29 mouse cellular contexts compared by ENCODE assay signal in the genomic region with DNA sequence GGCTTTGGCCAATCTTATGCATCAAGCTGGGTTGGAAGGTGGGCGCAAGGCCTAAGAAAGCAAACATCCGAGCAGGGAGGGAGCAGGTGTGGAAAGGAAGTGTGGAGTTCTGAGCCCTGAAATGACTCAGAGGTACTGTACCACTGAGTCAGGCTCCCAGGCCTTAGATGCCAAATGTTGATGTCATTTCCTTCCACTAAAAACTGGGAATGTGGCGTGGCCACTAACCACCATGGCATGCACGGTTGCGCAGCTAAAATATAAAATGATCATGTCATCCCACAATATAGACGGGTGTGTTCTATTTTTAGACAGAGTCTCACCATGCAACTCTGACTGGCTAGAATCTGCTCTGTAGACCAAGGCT. TPM values are rescaled to one million over a fixed set of nuclear protein-coding genes. Genes with fewer than 3 reads are reported as not detected.
A peak's percentile ranks its signal among the peaks of the same experiment; 100 is the strongest.
DNase-seq lines count a peak whose midpoint lies in the region; ATAC-seq and TF ChIP-seq lines count a peak whose summit lies in the region.
"Had no signal": no experiment of that assay in that cellular context is flagged by ENCODE, and none has a peak within 500 bp of the region (broad histone marks: within the 10 kb centered on the region; RNA-seq: fewer than 3 reads in every experiment).

No protein-coding gene starts in this region.

- no peak for TF ChIP-seq EP300 in heart, postnatal 0 days (IDR thresholded peaks at IDR 0.05; ENCODE audit: low read depth)

- H3K27me3 ChIP-seq in heart, postnatal 0 days (ENCODE audit: control insufficient read depth, insufficient read depth, low read length), result no peaks in the 10 kb centered on the region
- no peaks in the 10 kb centered on the region for H3K27me3 ChIP-seq in lung, embryonic 14.5 days (ENCODE audit: insufficient read depth, low read length)
- H3K27me3 ChIP-seq: CH12.LX; embryonic facial prominence, embryonic 12.5 days; forebrain, embryonic 13.5 days; limb, embryonic 15.5 days; lung, embryonic 15.5 days had no signal

- H3K36me3 ChIP-seq in heart, postnatal 0 days (replicated peaks; ENCODE audit: control insufficient read depth, insufficient read depth, low read length), result peaks cover 73% of the 10 kb centered on the region
- peaks cover 68% of the 10 kb centered on the region for H3K36me3 ChIP-seq in lung, embryonic 14.5 days (ENCODE audit: insufficient read depth)
- H3K36me3 ChIP-seq: G1E had no signal

- H3K9ac ChIP-seq in heart, postnatal 0 days (replicated peaks; ENCODE audit: low read depth, low read length), result no peak overlapping the region
- no peak overlapping the region for H3K9ac ChIP-seq in lung, embryonic 14.5 days
- H3K9ac ChIP-seq: embryonic facial prominence, embryonic 12.5 days; forebrain, embryonic 13.5 days; limb, embryonic 15.5 days; liver, embryonic 14.5 days; lung, embryonic 15.5 days had no signal

- WGBS in heart, postnatal 0 days, result 61% methylated on average over 6 of the region's 6 CpGs
- 82% methylated on average over 6 of the region's 6 CpGs for WGBS in lung, embryonic 14.5 days

- intact Hi-C loops in heart, postnatal 36 days (cut with DNase I), result no loop called here

- TF ChIP-seq POLR2A in embryonic fibroblast, embryonic 13.5 days (IDR thresholded peaks at IDR 0.05; ENCODE audit: low read depth, low read length), result no peak

- no peaks in the 10 kb centered on the region for H3K9me3 ChIP-seq in heart, postnatal 0 days (replicated peaks; ENCODE audit: control insufficient read depth, low read length)
- H3K9me3 ChIP-seq in lung, embryonic 14.5 days (ENCODE audit: low read depth, low read length), result no peaks in the 10 kb centered on the region
- H3K9me3 ChIP-seq: embryonic facial prominence, embryonic 12.5 days; G1E; limb, embryonic 15.5 days; lung, embryonic 15.5 days had no signal

- H3K4me2 ChIP-seq in heart, postnatal 0 days (ENCODE audit: low read depth, low read length), result no peak overlapping the region
- H3K4me2 ChIP-seq in lung, embryonic 14.5 days, result no peak overlapping the region
- H3K4me2 ChIP-seq: embryonic facial prominence, embryonic 12.5 days; forebrain, embryonic 13.5 days; limb, embryonic 15.5 days; lung, embryonic 15.5 days; midbrain, embryonic 11.5 days had no signal

- no peak for DNase-seq in heart, postnatal 0 days (ENCODE audit: low spot score)
- no peak for DNase-seq in heart, postnatal 36 days
- DNase-seq in lung, embryonic 14.5 days, result no peak
- no peak for DNase-seq in lung, postnatal 14 days
- peak; percentile 76 for DNase-seq in 3134 (ENCODE audit: extremely low read depth, insufficient read length, low spot score)
- no peak for DNase-seq in adrenal gland, adult 2 months

- H3K4me3 ChIP-seq in heart, postnatal 0 days (ENCODE audit: low read depth, low read length), result no peak overlapping the region
- no peak overlapping the region for H3K4me3 ChIP-seq in lung, embryonic 14.5 days (ENCODE audit: low read depth, low read length)
- no peak overlapping the region for H3K4me3 ChIP-seq in embryonic fibroblast, embryonic 13.5 days (ENCODE audit: insufficient read depth, low read length)
- H3K4me3 ChIP-seq: embryonic facial prominence, embryonic 12.5 days; erythroblast, embryonic 14.5 days; forebrain, embryonic 13.5 days; left cerebral cortex, adult 2 months; limb, embryonic 15.5 days; lung, embryonic 15.5 days had no signal

- peak overlapping the region; percentile 38; the same call in 1 of the 2 replicates for H3K27ac ChIP-seq in heart, postnatal 0 days (ENCODE audit: low read depth)
- no peak overlapping the region for H3K27ac ChIP-seq in lung, embryonic 14.5 days (ENCODE audit: low read depth)
- H3K27ac ChIP-seq in embryonic fibroblast, embryonic 13.5 days (ENCODE audit: insufficient read depth, low read length), result peak overlapping the region; percentile 45
- H3K27ac ChIP-seq: embryonic facial prominence, embryonic 12.5 days; forebrain, embryonic 13.5 days; kidney, postnatal 0 days; left cerebral cortex, adult 2 months; limb, embryonic 15.5 days; liver, embryonic 14.5 days; lung, embryonic 15.5 days had no signal

- no peaks in the 10 kb centered on the region for H3K4me1 ChIP-seq in heart, postnatal 0 days (ENCODE audit: control insufficient read depth, insufficient read depth)
- H3K4me1 ChIP-seq in lung, embryonic 14.5 days (ENCODE audit: insufficient read depth), result no peaks in the 10 kb centered on the region
- no peaks in the 10 kb centered on the region for H3K4me1 ChIP-seq in embryonic fibroblast, embryonic 13.5 days (ENCODE audit: control insufficient read depth, insufficient read depth, low read length)
- H3K4me1 ChIP-seq: embryonic facial prominence, embryonic 12.5 days; forebrain, embryonic 13.5 days; limb, embryonic 15.5 days; lung, embryonic 15.5 days had no signal

- TF ChIP-seq CTCF in heart, postnatal 0 days (IDR thresholded peaks at IDR 0.05; ENCODE audit: low read depth), result no peak
- no peak for TF ChIP-seq CTCF in lung, embryonic 14.5 days (IDR thresholded peaks at IDR 0.05; ENCODE audit: low read depth)
- no peak for TF ChIP-seq CTCF in embryonic fibroblast, embryonic 13.5 days (IDR thresholded peaks at IDR 0.05; ENCODE audit: borderline replicate concordance, insufficient read depth, low read length)

- no peak for ATAC-seq in heart, postnatal 0 days (ENCODE audit: insufficient read depth, low read depth)
- 0 out of 2 replicates have a peak, but pooled peaks have one; percentile 30 for ATAC-seq in lung, embryonic 14.5 days (ENCODE audit: insufficient read depth)
- ATAC-seq in activated CD4-positive, CD25-positive, alpha-beta regulatory T cell, adult 4 months, result no peak

RNA-seq across cellular contexts. Expression of a gene that starts 9.7 kb away (rescaled TPM):
- 25.8 and 26.1 TPM in 2 replicates for total RNA-seq in heart, postnatal 0 days (2014; rRNA removed; ENCODE audit: low replicate concordance)
- polyA plus RNA-seq in heart, postnatal 0 days (2015; fragmentation: Nextera tagmentation; extraction: Ambion mirVana), result 11.3 and 11.6 TPM in 2 replicates
- 10 to 100 TPM; 19.8 to 25.0 TPM for total RNA-seq in heart, postnatal 36 days (2021)
- 13.0 and 13.2 TPM in 2 replicates for polyA plus RNA-seq in lung, embryonic 14.5 days (2014; fragmentation: Nextera tagmentation; extraction: Ambion mirVana)
- 54.1 and 65.0 TPM in 2 replicates for polyA plus RNA-seq in embryonic fibroblast, embryonic 13.5 days (2011; ENCODE audit: insufficient read length, low read depth, missing spikeins)
- polyA plus RNA-seq in activated CD4-positive, CD25-positive, alpha-beta regulatory T cell, adult 4 months (2017; shearing (Covaris generic)), result 10 to 100 TPM; 17.4 to 24.1 TPM
- total RNA-seq in adrenal gland, adult 2 months (2021), result 10 to 100 TPM; 20.3 to 36.5 TPM
- polyA plus RNA-seq in adrenal gland, adult 2 months (2012; rRNA removed), result 9.6 and 12.0 TPM in 2 replicates
- polyA plus RNA-seq: G1E had no signal

RNA-seq across cellular contexts. Expression of a gene that starts 23.5 kb away (rescaled TPM):
- total RNA-seq in heart, postnatal 0 days (2014; rRNA removed; ENCODE audit: low replicate concordance), result not detected in 2 replicates
- polyA plus RNA-seq in heart, postnatal 0 days (2015; fragmentation: Nextera tagmentation; extraction: Ambion mirVana), result not detected in 2 replicates
- not detected for total RNA-seq in heart, postnatal 36 days (2021)
- polyA plus RNA-seq in lung, embryonic 14.5 days (2014; fragmentation: Nextera tagmentation; extraction: Ambion mirVana), result not detected in 2 replicates
- not detected in 2 replicates for polyA plus RNA-seq in embryonic fibroblast, embryonic 13.5 days (2011; ENCODE audit: insufficient read length, low read depth, missing spikeins)
- polyA plus RNA-seq in activated CD4-positive, CD25-positive, alpha-beta regulatory T cell, adult 4 months (2017; shearing (Covaris generic)), result not detected
- not detected for total RNA-seq in adrenal gland, adult 2 months (2021)
- polyA plus RNA-seq in adrenal gland, adult 2 months (2012; rRNA removed), result not detected in 2 replicates
- total RNA-seq: adrenal gland, postnatal 14 days; gastrocnemius, adult 18-20 months; gastrocnemius, postnatal 36 days; heart, adult 8-10 months; layer of hippocampus, postnatal 10 days; left cerebral cortex, adult 2 months; left cerebral cortex, postnatal 4 days had no signal
- polyA plus RNA-seq: cerebellum, adult 2 months; embryonic facial prominence, embryonic 12.5 days; erythroblast, embryonic 14.5 days; forebrain, embryonic 13.5 days; G1E; lung, embryonic 15.5 days; midbrain, embryonic 11.5 days; neural tube, embryonic 14.5 days had no signal

RNA-seq across cellular contexts. Expression of a gene that starts 39.3 kb away (rescaled TPM):
- 3.9 and 12.4 TPM in 2 replicates for total RNA-seq in heart, postnatal 0 days (2014; rRNA removed; ENCODE audit: low replicate concordance)
- 3.6 and 4.1 TPM in 2 replicates for polyA plus RNA-seq in heart, postnatal 0 days (2015; fragmentation: Nextera tagmentation; extraction: Ambion mirVana)
- 1 to 10 TPM; 1.4 TPM for total RNA-seq in heart, postnatal 36 days (2021)
- 1.2 and 1.3 TPM in 2 replicates for polyA plus RNA-seq in lung, embryonic 14.5 days (2014; fragmentation: Nextera tagmentation; extraction: Ambion mirVana)
- polyA plus RNA-seq in embryonic fibroblast, embryonic 13.5 days (2011; ENCODE audit: insufficient read length, low read depth, missing spikeins), result not detected in 2 replicates
- 1 to 10 TPM; 7.5 to 8.9 TPM for polyA plus RNA-seq in activated CD4-positive, CD25-positive, alpha-beta regulatory T cell, adult 4 months (2017; shearing (Covaris generic))
- not detected for total RNA-seq in adrenal gland, adult 2 months (2021)
- 0.12 TPM in 1 of 2 replicates, not detected in the other for polyA plus RNA-seq in adrenal gland, adult 2 months (2012; rRNA removed)
- total RNA-seq: gastrocnemius, adult 18-20 months; gastrocnemius, postnatal 36 days; layer of hippocampus, postnatal 10 days; left cerebral cortex, adult 2 months; left cerebral cortex, postnatal 4 days had no signal
- polyA plus RNA-seq: cerebellum, adult 2 months; embryonic facial prominence, embryonic 12.5 days; erythroblast, embryonic 14.5 days; forebrain, embryonic 13.5 days; G1E; limb, embryonic 15.5 days; neural tube, embryonic 14.5 days had no signal

RNA-seq across cellular contexts. Expression of a gene that starts 50.2 kb away (rescaled TPM):
- not detected in 2 replicates for total RNA-seq in heart, postnatal 0 days (2014; rRNA removed; ENCODE audit: low replicate concordance)
- polyA plus RNA-seq in heart, postnatal 0 days (2015; fragmentation: Nextera tagmentation; extraction: Ambion mirVana), result not detected in 2 replicates
- total RNA-seq in heart, postnatal 36 days (2021), result under 1 TPM in 1 of 2 experiments, not detected in 1; 0.69 TPM
- polyA plus RNA-seq in lung, embryonic 14.5 days (2014; fragmentation: Nextera tagmentation; extraction: Ambion mirVana), result not detected in 2 replicates
- polyA plus RNA-seq in embryonic fibroblast, embryonic 13.5 days (2011; ENCODE audit: insufficient read length, low read depth, missing spikeins), result not detected in 2 replicates
- under 1 TPM in 1 of 2 experiments, not detected in 1; 0.40 TPM for polyA plus RNA-seq in activated CD4-positive, CD25-positive, alpha-beta regulatory T cell, adult 4 months (2017; shearing (Covaris generic))
- total RNA-seq in adrenal gland, adult 2 months (2021), result not detected
- polyA plus RNA-seq in adrenal gland, adult 2 months (2012; rRNA removed), result 0.52 and 0.55 TPM in 2 replicates
- total RNA-seq: gastrocnemius, adult 18-20 months; gastrocnemius, postnatal 36 days; layer of hippocampus, postnatal 10 days; left cerebral cortex, adult 2 months; left cerebral cortex, postnatal 4 days had no signal
- polyA plus RNA-seq: embryonic facial prominence, embryonic 12.5 days; erythroblast, embryonic 14.5 days; forebrain, embryonic 13.5 days; heart, embryonic 16.5 days; kidney, postnatal 0 days; limb, embryonic 15.5 days; lung, embryonic 15.5 days; midbrain, embryonic 11.5 days; stomach, embryonic 16.5 days had no signal

RNA-seq across cellular contexts. Expression of a gene that starts 53.9 kb away (rescaled TPM):
- total RNA-seq in heart, postnatal 0 days (2014; rRNA removed; ENCODE audit: low replicate concordance), result not detected in 2 replicates
- polyA plus RNA-seq in heart, postnatal 0 days (2015; fragmentation: Nextera tagmentation; extraction: Ambion mirVana), result not detected in 2 replicates
- total RNA-seq in heart, postnatal 36 days (2021), result not detected
- not detected in 2 replicates for polyA plus RNA-seq in lung, embryonic 14.5 days (2014; fragmentation: Nextera tagmentation; extraction: Ambion mirVana)
- not detected in 2 replicates for polyA plus RNA-seq in embryonic fibroblast, embryonic 13.5 days (2011; ENCODE audit: insufficient read length, low read depth, missing spikeins)
- polyA plus RNA-seq in activated CD4-positive, CD25-positive, alpha-beta regulatory T cell, adult 4 months (2017; shearing (Covaris generic)), result not detected
- total RNA-seq in adrenal gland, adult 2 months (2021), result not detected
- polyA plus RNA-seq in adrenal gland, adult 2 months (2012; rRNA removed), result 0.03 TPM in 1 of 2 replicates, not detected in the other
- total RNA-seq: adrenal gland, postnatal 14 days; G1E; gastrocnemius, adult 18-20 months; gastrocnemius, postnatal 36 days; heart, adult 8-10 months; layer of hippocampus, postnatal 10 days; left cerebral cortex, adult 2 months; left cerebral cortex, postnatal 4 days had no signal
- polyA plus RNA-seq: cerebellum, adult 2 months; embryonic facial prominence, embryonic 12.5 days; erythroblast, embryonic 14.5 days; forebrain, embryonic 13.5 days; G1E; kidney, postnatal 0 days; limb, embryonic 15.5 days; liver, embryonic 14.5 days; lung, embryonic 15.5 days; midbrain, embryonic 11.5 days; neural tube, embryonic 14.5 days had no signal
